ENCODE assay signal across 8 mouse cellular contexts in the genomic region with DNA sequence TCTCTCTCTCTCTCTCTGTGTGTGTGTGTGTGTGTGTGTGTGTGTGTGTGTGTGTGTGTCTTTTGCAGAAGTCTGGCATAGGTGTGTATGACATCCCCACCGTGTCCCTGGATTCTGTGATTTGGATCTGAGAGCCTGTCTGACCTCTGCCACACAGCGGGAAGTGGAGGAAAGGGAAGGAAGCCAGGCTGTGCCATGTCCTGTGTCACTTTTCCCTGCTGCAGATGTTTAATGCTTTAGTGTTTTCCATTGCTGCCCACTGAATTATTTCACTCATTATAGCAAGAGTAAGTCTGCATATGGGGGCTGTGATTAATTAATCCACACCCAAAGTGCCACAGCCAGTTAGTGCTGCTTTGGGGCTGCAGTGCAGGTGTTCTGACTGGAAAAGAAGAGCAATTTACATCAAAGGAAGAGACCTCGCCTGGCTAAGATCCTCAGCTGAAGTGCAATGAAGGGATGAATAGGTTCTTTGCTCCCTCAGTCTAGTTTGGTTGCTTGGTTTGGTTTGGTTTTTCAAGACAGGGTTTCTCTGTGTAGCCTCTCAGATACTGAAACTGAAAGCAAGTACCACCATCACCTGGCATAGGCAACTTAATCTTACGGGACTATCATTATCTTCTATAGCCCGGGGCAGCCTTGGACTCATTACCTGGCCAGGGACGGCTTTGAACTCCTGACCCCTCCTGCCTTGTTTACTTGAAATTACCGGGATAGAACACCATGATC. TPM values are rescaled to one million over a fixed set of nuclear protein-coding genes. Genes with fewer than 3 reads are reported as not detected.
DNase-seq lines count a peak whose midpoint lies in the region; ATAC-seq lines count a peak whose summit lies in the region.

No protein-coding gene starts in this region.

- peaks cover 11% of the 10 kb centered on the region for H3K27me3 ChIP-seq in forebrain, embryonic 12.5 days
- no peaks in the 10 kb centered on the region for H3K27me3 ChIP-seq in limb, embryonic 11.5 days (ENCODE audit: control insufficient read depth, insufficient read depth, low read length)
- H3K27me3 ChIP-seq in stomach, embryonic 15.5 days (replicated peaks), result no peaks in the 10 kb centered on the region

- no peaks in the 10 kb centered on the region for H3K9me3 ChIP-seq in forebrain, embryonic 12.5 days
- H3K9me3 ChIP-seq in limb, embryonic 11.5 days (ENCODE audit: control insufficient read depth, low read length), result no peaks in the 10 kb centered on the region
- no peaks in the 10 kb centered on the region for H3K9me3 ChIP-seq in stomach, embryonic 15.5 days

- H3K4me2 ChIP-seq in forebrain, embryonic 12.5 days, result peak overlapping the region; percentile 84
- H3K4me2 ChIP-seq in limb, embryonic 11.5 days (ENCODE audit: low read depth, severe bottlenecking), result peak overlapping the region; percentile 86
- H3K4me2 ChIP-seq in stomach, embryonic 15.5 days, result peak overlapping the region; percentile 98

- peak; percentile 16 for DNase-seq in retina, postnatal 1 day
- DNase-seq in retina, embryonic 14.5 days (ENCODE audit: low spot score), result no peak
- DNase-seq in limb, embryonic 11.5 days (ENCODE audit: low spot score), result no peak
- DNase-seq in cerebellum, postnatal 14 days, result no peak
- DNase-seq in gastrocnemius, postnatal 36 days, result no peak

- intact Hi-C loops in gastrocnemius, postnatal 36 days (cut with DNase I), result no loop called here

- 47% methylated on average over 7 of the region's 7 CpGs for WGBS in forebrain, embryonic 12.5 days
- whole genome bisulfite sequencing in limb, embryonic 11.5 days, result 25% methylated on average over 7 of the region's 7 CpGs
- 54% methylated on average over 7 of the region's 7 CpGs for WGBS in stomach, embryonic 15.5 days

- ATAC-seq in forebrain, embryonic 12.5 days (ENCODE audit: low FRiP score), result no peak
- no peak for ATAC-seq in limb, embryonic 11.5 days (ENCODE audit: insufficient number of reproducible peaks, low FRiP score, low TSS enrichment, low read depth)
- no peak for ATAC-seq in stomach, embryonic 15.5 days (ENCODE audit: insufficient read depth, low FRiP score, low read depth)
- no peak for ATAC-seq in cerebellum, adult (ENCODE audit: insufficient number of reproducible peaks, low FRiP score, low TSS enrichment)

- H3K9ac ChIP-seq in forebrain, embryonic 12.5 days, result peak overlapping the region; percentile 63
- H3K9ac ChIP-seq in limb, embryonic 11.5 days (ENCODE audit: low read length), result peak overlapping the region; percentile 64; the same call in 1 of the 2 replicates
- no peak overlapping the region for H3K9ac ChIP-seq in stomach, embryonic 15.5 days

- H3K4me1 ChIP-seq in forebrain, embryonic 12.5 days, result peaks cover 21% of the 10 kb centered on the region
- peaks cover 12% of the 10 kb centered on the region for H3K4me1 ChIP-seq in limb, embryonic 11.5 days (ENCODE audit: control insufficient read depth, insufficient read depth, low read length)
- H3K4me1 ChIP-seq in stomach, embryonic 15.5 days, result 0 out of 2 replicates have a peak, but pooled peaks cover 3% of the 10 kb centered on the region

- peak overlapping the region; percentile 49; the same call in 1 of the 2 replicates for H3K4me3 ChIP-seq in forebrain, embryonic 12.5 days (replicated peaks)
- H3K4me3 ChIP-seq in limb, embryonic 11.5 days (ENCODE audit: low read depth, low read length), result peak overlapping the region; percentile 42; the same call in 1 of the 2 replicates
- H3K4me3 ChIP-seq in stomach, embryonic 15.5 days (replicated peaks), result no peak overlapping the region

- H3K36me3 ChIP-seq in forebrain, embryonic 12.5 days (replicated peaks), result no peaks in the 10 kb centered on the region
- no peaks in the 10 kb centered on the region for H3K36me3 ChIP-seq in limb, embryonic 11.5 days (ENCODE audit: control insufficient read depth, insufficient read depth, low read length)
- H3K36me3 ChIP-seq in stomach, embryonic 15.5 days, result no peaks in the 10 kb centered on the region

- H3K27ac ChIP-seq in forebrain, embryonic 12.5 days, result peak overlapping the region; percentile 75; the same call in 1 of the 2 replicates
- no peak overlapping the region; the same call in 1 of the 2 replicates for H3K27ac ChIP-seq in limb, embryonic 11.5 days (replicated peaks; ENCODE audit: low read depth, low read length)
- H3K27ac ChIP-seq in stomach, embryonic 15.5 days, result 0 out of 2 replicates have a peak overlapping the region, but pooled peaks have one; percentile 67

RNA-seq across cellular contexts. Expression of gene Kdm7a, which starts 51.2 kb away (rescaled TPM):
- polyA plus RNA-seq in forebrain, embryonic 12.5 days (2016; fragmentation: Nextera tagmentation; extraction: Ambion mirVana), result 16.8 and 18.1 TPM in 2 replicates
- polyA plus RNA-seq in limb, embryonic 11.5 days (2014; fragmentation: Nextera tagmentation; extraction: Ambion mirVana), result 10.7 and 11.8 TPM in 2 replicates
- polyA plus RNA-seq in stomach, embryonic 15.5 days (2015; fragmentation: Nextera tagmentation; extraction: Ambion mirVana), result 5.9 and 6.2 TPM in 2 replicates
- 10 to 100 TPM; 19.8 to 20.3 TPM for total RNA-seq in gastrocnemius, postnatal 36 days (2021)
